Mouse (Mus musculus) CH12.LX (cell line): ENCODE results near the gene Szrd1. TPM values are rescaled to one million over a fixed set of nuclear protein-coding genes. Genes with fewer than 3 reads are reported as not detected.

Source experiments
- DNase-seq: peaks from one replicate; pipeline ENCODE4 v3.0.0-alpha.2; 2013; ENCODE audit errors: extremely low read depth
- H3K27ac ChIP-seq: 2 replicates; pipeline ENCODE4 v1.5.1; 2012; ENCODE audit warnings: low read depth, mild to moderate bottlenecking, control low read depth, moderate library complexity; ENCODE audit not compliant: insufficient read depth
- H3K27me3 ChIP-seq: replicated peaks from 2 replicates; pipeline ENCODE3; 2012; ENCODE audit warnings: inconsistent platforms
- H3K36me3 ChIP-seq, 2 experiments: replicated peaks in 1 of 2; 2 replicates each; pipeline versions ENCODE3 to v1.6.1; 2012; ENCODE audit warnings: inconsistent platforms in 1 of 2, low read length in 1 of 2, mild to moderate bottlenecking in 1 of 2, mixed read lengths in 1 of 2, moderate library complexity in 1 of 2; ENCODE audit not compliant: control insufficient read depth in 1 of 2, insufficient read depth in 1 of 2
- H3K4me1 ChIP-seq, 2 experiments: 2 replicates each; pipeline ENCODE4 v1.6.1; 2012; ENCODE audit warnings: inconsistent platforms in 1 of 2, moderate library complexity in 1 of 2; ENCODE audit not compliant: insufficient read depth in 2 of 2, control insufficient read depth in 1 of 2
- H3K4me2 ChIP-seq: 2 replicates; pipeline ENCODE4 v1.6.1; 2012; ENCODE audit warnings: low read depth, mild to moderate bottlenecking, control low read depth; ENCODE audit not compliant: poor library complexity, insufficient read depth, severe bottlenecking
- H3K4me3 ChIP-seq, 3 experiments: fragments of 150-350 bp in 1 of 3; sonication (generic) in 1 of 3; replicated peaks in 1 of 3; 2 replicates each; pipeline versions ENCODE3 to v1.5.1; 2011 to 2012; ENCODE audit warnings: low read depth in 2 of 3, low read length in 2 of 3, mild to moderate bottlenecking in 2 of 3, moderate library complexity in 2 of 3, control low read depth in 1 of 3, improper control_type of control experiment in 1 of 3, inconsistent platforms in 1 of 3, mixed read lengths in 1 of 3; ENCODE audit not compliant: poor library complexity in 1 of 3
- H3K79me2 ChIP-seq: replicated peaks from 2 replicates; pipeline ENCODE4 v1.6.1; 2012; ENCODE audit warnings: mild to moderate bottlenecking, moderate library complexity; ENCODE audit not compliant: control insufficient read depth, poor library complexity, insufficient read depth, severe bottlenecking; ENCODE audit errors: extremely low read depth
- H3K9ac ChIP-seq: 2 replicates; pipeline ENCODE4 v1.6.1; 2012; ENCODE audit warnings: low read depth, mild to moderate bottlenecking, control low read depth, moderate library complexity; ENCODE audit not compliant: insufficient read depth
- H3K9me3 ChIP-seq: replicated peaks from 2 replicates; pipeline ENCODE3; 2012; ENCODE audit warnings: low read length, inconsistent platforms, mixed read lengths
- BHLHE40 ChIP-seq: IDR thresholded peaks from 2 replicates; pipeline ENCODE4 v1.6.1; 2011; ENCODE audit warnings: mild to moderate bottlenecking, low read depth, low read length, improper control_type of control experiment
- CHD2 ChIP-seq: IDR thresholded peaks from 2 replicates; pipeline ENCODE4 v1.6.1; 2011; ENCODE audit warnings: low read length, improper control_type of control experiment
- EP300 ChIP-seq: IDR thresholded peaks from 2 replicates; pipeline ENCODE4 v1.6.1; 2011; ENCODE audit warnings: low read length, improper control_type of control experiment
- ETS1 ChIP-seq: conservative IDR thresholded peaks from 2 replicates; pipeline ENCODE4 v1.6.1; 2012; ENCODE audit warnings: low read depth, mild to moderate bottlenecking, inconsistent platforms, low read length, improper control_type of control experiment, moderate library complexity
- GABPA ChIP-seq: IDR thresholded peaks from 2 replicates; pipeline ENCODE4 v1.6.1; 2012; ENCODE audit warnings: low read depth, low read length, improper control_type of control experiment, inconsistent platforms; ENCODE audit not compliant: insufficient replicate concordance
- JUN ChIP-seq: IDR thresholded peaks from 2 replicates; pipeline ENCODE4 v1.6.1; 2011; ENCODE audit warnings: low read depth, mild to moderate bottlenecking, low read length, improper control_type of control experiment, moderate library complexity; ENCODE audit not compliant: insufficient read depth
- KAT2A ChIP-seq: IDR thresholded peaks from 2 replicates; pipeline ENCODE4 v1.6.1; 2012; ENCODE audit warnings: low read length, improper control_type of control experiment, inconsistent platforms; ENCODE audit not compliant: insufficient replicate concordance
- MAFK ChIP-seq: IDR thresholded peaks from 2 replicates; pipeline ENCODE4 v1.6.1; 2011; ENCODE audit warnings: low read length, improper control_type of control experiment; ENCODE audit not compliant: insufficient replicate concordance
- MAZ ChIP-seq: IDR thresholded peaks from 2 replicates; pipeline ENCODE4 v1.6.1; 2012; ENCODE audit warnings: low read depth, mild to moderate bottlenecking, inconsistent platforms, low read length, improper control_type of control experiment, moderate library complexity
- MXI1 ChIP-seq: IDR thresholded peaks from 2 replicates; pipeline ENCODE4 v1.6.1; 2011; ENCODE audit warnings: mild to moderate bottlenecking, low read depth, low read length, improper control_type of control experiment
- MYC ChIP-seq: IDR thresholded peaks from 2 replicates; pipeline ENCODE4 v1.6.1; 2011; ENCODE audit warnings: low read depth, mild to moderate bottlenecking, improper control_type of control experiment, low read length
- NELFE ChIP-seq: IDR thresholded peaks from 2 replicates; pipeline ENCODE4 v1.6.1; 2011; ENCODE audit warnings: low read depth, low read length, improper control_type of control experiment
- NRF1 ChIP-seq: IDR thresholded peaks from 2 replicates; pipeline ENCODE4 v1.6.1; 2014; ENCODE audit warnings: low read depth, mild to moderate bottlenecking, inconsistent platforms, low read length, improper control_type of control experiment, moderate library complexity
- PAX5 ChIP-seq: IDR thresholded peaks from 2 replicates; pipeline ENCODE4 v1.6.1; 2012; ENCODE audit warnings: low read length, inconsistent platforms, mixed read lengths
- POLR2AphosphoS2 ChIP-seq: IDR thresholded peaks from 2 replicates; pipeline ENCODE4 v1.6.1; 2011; ENCODE audit warnings: low read depth, low read length, improper control_type of control experiment
- RCOR1 ChIP-seq: conservative IDR thresholded peaks from 2 replicates; pipeline ENCODE4 v1.6.1; 2012; ENCODE audit warnings: low read depth, mild to moderate bottlenecking, inconsistent platforms, low read length, improper control_type of control experiment
- SIN3A ChIP-seq: IDR thresholded peaks from 2 replicates; pipeline ENCODE4 v1.6.1; 2012; ENCODE audit warnings: low read length, improper control_type of control experiment, inconsistent platforms
- SMC3 ChIP-seq: IDR thresholded peaks from 2 replicates; pipeline ENCODE4 v1.6.1; 2011; ENCODE audit warnings: low read depth, low read length, improper control_type of control experiment
- UBTF ChIP-seq: IDR thresholded peaks from 2 replicates; pipeline ENCODE4 v1.6.1; 2012; ENCODE audit warnings: low read depth, mild to moderate bottlenecking, inconsistent platforms, low read length, improper control_type of control experiment, moderate library complexity
- USF1 ChIP-seq: IDR thresholded peaks from 2 replicates; pipeline ENCODE4 v1.6.1; 2014; ENCODE audit warnings: low read depth, mild to moderate bottlenecking, inconsistent platforms, low read length, improper control_type of control experiment
- USF2 ChIP-seq: conservative IDR thresholded peaks from 2 replicates; pipeline ENCODE4 v1.6.1; 2011; ENCODE audit warnings: low read depth, low read length, improper control_type of control experiment
- ZKSCAN1 ChIP-seq: IDR thresholded peaks from 2 replicates; pipeline ENCODE4 v1.6.1; 2012; ENCODE audit warnings: low read depth, inconsistent platforms, low read length, improper control_type of control experiment, borderline replicate concordance
- ZNF384 ChIP-seq: IDR thresholded peaks from 2 replicates; pipeline ENCODE4 v1.6.1; 2012; ENCODE audit warnings: low read depth, low read length, improper control_type of control experiment, inconsistent platforms
- dilution Hi-C: fragments of 300-500 bp; cut with MboI; formaldehyde crosslinking; loops from 2 replicates; pipeline ENCODE4 v1.14.3; 2020; ENCODE audit warnings: low sequenced_read_pairs; ENCODE audit not compliant: extremely low pct_unique_long_range_greater_than_20kb, extremely low pct_ligation_motif_present
- in situ Hi-C: fragments of 300-500 bp; cut with MboI; formaldehyde crosslinking; loops from 3 replicates; pipeline ENCODE4 v1.14.3; 2019; ENCODE audit warnings: low sequenced_read_pairs, low pct_ligation_motif_present, low pct_unique_long_range_greater_than_20kb, mixed read lengths
- polyA plus RNA-seq: library from polyadenylated mRNA; unstranded; fragments of >175 nt; gene quantifications from 2 replicates; pipeline ENCODE4 v1.2.1, GENCODE M21; 2012; ENCODE audit warnings: low read depth; ENCODE audit not compliant: insufficient read length
- total RNA-seq, 2 experiments: library from RNA; depleted of rRNA; stranded (reverse); fragments of 300-350 nt in 1 of 2; fragments of >200 nt in 1 of 2; gene quantifications; 2 replicates each; pipeline ENCODE4 v1.2.3; 2012 to 2014

Szrd1 gene
- total and polyA plus RNA-seq, 3 experiments = 80.9 to 143 (median 82.5) TPM

- H3K9me3 ChIP-seq = no peaks in the 10 kb centered on the region
- peaks cover under 1 to 51% of the 10 kb centered on the region in 2 experiments; a peak in 3 of 4 replicates for H3K4me1 ChIP-seq
- DNase-seq = no peak
- no peaks in the 10 kb centered on the region for H3K27me3 ChIP-seq
- TF ChIP-seq BHLHE40 (no peak), NELFE (no peak), SIN3A (no peak), NRF1 (no peak), ETS1 (no peak), MAZ (no peak), SMC3 (no peak), USF1 (no peak), JUN (no peak), ZKSCAN1 (no peak), ZNF384 (no peak), EP300 (no peak), MXI1 (no peak), UBTF (no peak), USF2 (no peak), PAX5 (no peak)
- peaks cover 7 to 49% of the 10 kb centered on the region in 2 experiments for H3K36me3 ChIP-seq
- H3K4me2 ChIP-seq = no peak overlapping the region
- no peak overlapping the region for H3K9ac ChIP-seq
- H3K4me3 ChIP-seq = no peak overlapping the region
- dilution Hi-C loops (no loop called here), in situ Hi-C loops (no loop called here)
- H3K27ac ChIP-seq = no peak overlapping the region
- peaks cover 73% of the 10 kb centered on the region for H3K79me2 ChIP-seq
Measured at GRCm38 (mm10) chr4:141163729-141164128, 24.2 kb upstream of the Szrd1 start.

GRCm38 (mm10) chr4:141161699-141162208 lies 22.2 kb upstream of the Szrd1 start:
- no peak for TF ChIP-seq PAX5
- TF ChIP-seq ETS1 = no peak
- no peak for TF ChIP-seq MAFK
- no peak for TF ChIP-seq NRF1
- TF ChIP-seq ZKSCAN1 = no peak
- TF ChIP-seq GABPA = no peak
- no peak for TF ChIP-seq JUN
- TF ChIP-seq SIN3A = no peak
- no peak for TF ChIP-seq ZNF384
- TF ChIP-seq MAZ = no peak
- TF ChIP-seq KAT2A = no peak
- TF ChIP-seq CHD2 = no peak
- no peak for TF ChIP-seq MYC
- TF ChIP-seq POLR2AphosphoS2 = no peak
- TF ChIP-seq UBTF = no peak
- TF ChIP-seq RCOR1 = no peak
- H3K79me2 ChIP-seq = peaks cover 78% of the 10 kb centered on the region
- no peak for DNase-seq
- H3K27me3 ChIP-seq = no peaks in the 10 kb centered on the region
- in situ Hi-C loops (no loop called here), dilution Hi-C loops (no loop called here)
- no peak overlapping the region for H3K4me3 ChIP-seq
- peaks cover 16 to 71% of the 10 kb centered on the region in 2 experiments for H3K4me1 ChIP-seq
- peaks cover 0 to 45% of the 10 kb centered on the region in 2 experiments for H3K36me3 ChIP-seq
- no peak overlapping the region for H3K4me2 ChIP-seq
- no peaks in the 10 kb centered on the region for H3K9me3 ChIP-seq
- no peak overlapping the region for H3K9ac ChIP-seq
- no peak overlapping the region for H3K27ac ChIP-seq
